Mouse (Mus musculus): ENCODE data around the gene Speer4d. TPM values are rescaled to one million over a fixed set of nuclear protein-coding genes. Genes with fewer than 3 reads are reported as not detected.
"Not testable (repeated sequence)": the region's sequence is repeated elsewhere in the genome, so short reads cannot be mapped to it uniquely, and the experiment has no call there.

Gene Speer4d
- not detected in 2 replicates for polyA plus RNA-seq (2014; fragmentation: Nextera tagmentation; extraction: Ambion mirVana)

GRCm38 (mm10) chr5:15618764-15619163 lies at the start of gene Speer4d:
Gene Speer4d, plus strand, starts transcription at chr5:15619064.
- H3K36me3 ChIP-seq (ENCODE audit: control insufficient read depth, insufficient read depth, low read length); H3K4me3 ChIP-seq (ENCODE audit: low read depth, low read length); H3K9me3 ChIP-seq (ENCODE audit: control insufficient read depth, low read length); ATAC-seq (ENCODE audit: insufficient number of reproducible peaks, low FRiP score, low TSS enrichment, low read depth); H3K27me3 ChIP-seq (ENCODE audit: control insufficient read depth, insufficient read depth, low read length); H3K4me2 ChIP-seq (ENCODE audit: low read depth, severe bottlenecking); H3K4me1 ChIP-seq (ENCODE audit: control insufficient read depth, insufficient read depth, low read length); DNase-seq (ENCODE audit: low spot score); H3K9ac ChIP-seq (ENCODE audit: low read length); H3K27ac ChIP-seq (replicated peaks; ENCODE audit: low read depth, low read length): not testable (repeated sequence)
- WGBS = 49% methylated on average over 1 of the region's 1 CpGs

GRCm38 (mm10) chr5:15573735-15574134 lies 45.1 kb upstream of the Speer4d start:
- not testable (repeated sequence) for H3K27ac ChIP-seq (replicated peaks; ENCODE audit: low read depth, low read length)

GRCm38 (mm10) chr5:15577033-15577432 lies 41.8 kb upstream of the Speer4d start, which contains the start of gene Gm21083:
Gene Gm21083, plus strand, starts transcription at chr5:15577333.
- H3K9ac ChIP-seq (ENCODE audit: low read length); DNase-seq (ENCODE audit: low spot score); H3K27ac ChIP-seq (replicated peaks; ENCODE audit: low read depth, low read length); ATAC-seq (ENCODE audit: insufficient number of reproducible peaks, low FRiP score, low TSS enrichment, low read depth); H3K9me3 ChIP-seq (ENCODE audit: control insufficient read depth, low read length); H3K4me2 ChIP-seq (ENCODE audit: low read depth, severe bottlenecking); H3K4me3 ChIP-seq (ENCODE audit: low read depth, low read length); H3K27me3 ChIP-seq (ENCODE audit: control insufficient read depth, insufficient read depth, low read length); H3K36me3 ChIP-seq (ENCODE audit: control insufficient read depth, insufficient read depth, low read length); H3K4me1 ChIP-seq (ENCODE audit: control insufficient read depth, insufficient read depth, low read length): not testable (repeated sequence)
- no CpG with 5 or more reads among the region's 1 CpGs for WGBS

More at GRCm38 (mm10) chr5:15573735-15574134, 45.1 kb upstream of the Speer4d start:
- H3K9me3 ChIP-seq (ENCODE audit: control insufficient read depth, low read length); H3K4me3 ChIP-seq (ENCODE audit: low read depth, low read length); H3K4me2 ChIP-seq (ENCODE audit: low read depth, severe bottlenecking); ATAC-seq (ENCODE audit: insufficient number of reproducible peaks, low FRiP score, low TSS enrichment, low read depth); H3K4me1 ChIP-seq (ENCODE audit: control insufficient read depth, insufficient read depth, low read length); H3K36me3 ChIP-seq (ENCODE audit: control insufficient read depth, insufficient read depth, low read length); DNase-seq (ENCODE audit: low spot score); H3K9ac ChIP-seq (ENCODE audit: low read length); H3K27me3 ChIP-seq (ENCODE audit: control insufficient read depth, insufficient read depth, low read length): not testable (repeated sequence)

- H3K27me3 ChIP-seq (ENCODE audit: control insufficient read depth, insufficient read depth, low read length); H3K36me3 ChIP-seq (ENCODE audit: control insufficient read depth, insufficient read depth, low read length); H3K4me2 ChIP-seq (ENCODE audit: low read depth, severe bottlenecking); ATAC-seq (ENCODE audit: insufficient number of reproducible peaks, low FRiP score, low TSS enrichment, low read depth); H3K27ac ChIP-seq (replicated peaks; ENCODE audit: low read depth, low read length); H3K4me1 ChIP-seq (ENCODE audit: control insufficient read depth, insufficient read depth, low read length); H3K9ac ChIP-seq (ENCODE audit: low read length); H3K4me3 ChIP-seq (ENCODE audit: low read depth, low read length); H3K9me3 ChIP-seq (ENCODE audit: control insufficient read depth, low read length): not testable (repeated sequence)
- peak; percentile 31 for DNase-seq (ENCODE audit: low spot score)
Measured at GRCm38 (mm10) chr5:15586351-15586750, 32.5 kb upstream of the Speer4d start.

DNA sequence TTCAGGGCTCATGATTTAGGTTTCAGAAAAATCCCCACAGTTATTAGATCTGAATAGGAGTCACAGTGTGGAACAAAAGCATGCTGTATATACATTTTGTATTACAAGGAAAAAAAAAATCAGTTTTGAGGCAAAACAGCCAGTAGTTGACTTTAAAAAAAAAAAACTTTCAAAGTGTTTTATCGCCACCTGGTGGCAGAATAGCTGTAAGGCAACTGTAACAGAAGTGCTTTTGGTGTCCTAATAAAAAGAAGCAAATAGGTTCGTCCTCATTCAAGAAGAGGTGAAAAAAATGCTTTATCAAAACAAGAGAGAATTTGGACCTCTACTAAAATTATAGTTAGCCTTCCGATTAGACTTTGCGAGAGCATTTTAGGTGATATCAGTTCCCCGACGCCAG lies 30.6 kb upstream of the Speer4d start:
- H3K9ac ChIP-seq (ENCODE audit: low read length); H3K27me3 ChIP-seq (ENCODE audit: control insufficient read depth, insufficient read depth, low read length); H3K4me3 ChIP-seq (ENCODE audit: low read depth, low read length); H3K4me2 ChIP-seq (ENCODE audit: low read depth, severe bottlenecking); H3K4me1 ChIP-seq (ENCODE audit: control insufficient read depth, insufficient read depth, low read length); H3K27ac ChIP-seq (replicated peaks; ENCODE audit: low read depth, low read length); H3K9me3 ChIP-seq (ENCODE audit: control insufficient read depth, low read length); ATAC-seq (ENCODE audit: insufficient number of reproducible peaks, low FRiP score, low TSS enrichment, low read depth); H3K36me3 ChIP-seq (ENCODE audit: control insufficient read depth, insufficient read depth, low read length): not testable (repeated sequence)
- peak; percentile 31 for DNase-seq (ENCODE audit: low spot score)
- 31% methylated on average over 6 of the region's 6 CpGs for WGBS

GRCm38 (mm10) chr5:15590635-15591034 lies 28.2 kb upstream of the Speer4d start:
- H3K4me2 ChIP-seq (ENCODE audit: low read depth, severe bottlenecking); H3K36me3 ChIP-seq (ENCODE audit: control insufficient read depth, insufficient read depth, low read length); H3K9me3 ChIP-seq (ENCODE audit: control insufficient read depth, low read length); H3K27me3 ChIP-seq (ENCODE audit: control insufficient read depth, insufficient read depth, low read length); H3K9ac ChIP-seq (ENCODE audit: low read length); DNase-seq (ENCODE audit: low spot score); H3K4me1 ChIP-seq (ENCODE audit: control insufficient read depth, insufficient read depth, low read length); H3K27ac ChIP-seq (replicated peaks; ENCODE audit: low read depth, low read length); H3K4me3 ChIP-seq (ENCODE audit: low read depth, low read length): not testable (repeated sequence)
- peak; percentile 60; the same call in 1 of the 2 replicates for ATAC-seq (ENCODE audit: insufficient number of reproducible peaks, low FRiP score, low TSS enrichment, low read depth)
- 69% methylated on average over 5 of the region's 5 CpGs for WGBS

DNA sequence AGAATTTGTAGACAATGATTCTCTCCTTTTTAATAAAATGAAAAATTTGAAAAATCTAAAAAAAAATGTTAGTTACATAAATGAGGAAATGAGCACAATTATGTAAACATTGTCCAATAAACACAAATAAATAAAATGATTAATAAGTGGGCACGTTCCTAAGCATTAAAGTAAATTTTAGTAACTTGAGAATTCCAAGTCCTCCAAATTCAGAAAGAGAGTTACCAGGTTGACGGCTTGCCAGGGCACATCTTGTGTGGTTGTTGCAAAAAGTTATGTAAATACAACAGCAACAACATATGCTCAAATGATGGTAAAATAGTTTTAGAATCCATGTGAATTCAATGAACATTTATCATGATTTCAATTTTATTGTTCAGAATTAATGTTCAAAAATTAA lies 27.3 kb upstream of the Speer4d start:
- H3K36me3 ChIP-seq (ENCODE audit: control insufficient read depth, insufficient read depth, low read length); H3K4me3 ChIP-seq (ENCODE audit: low read depth, low read length); H3K9me3 ChIP-seq (ENCODE audit: control insufficient read depth, low read length); H3K27me3 ChIP-seq (ENCODE audit: control insufficient read depth, insufficient read depth, low read length); H3K4me2 ChIP-seq (ENCODE audit: low read depth, severe bottlenecking); H3K27ac ChIP-seq (replicated peaks; ENCODE audit: low read depth, low read length); H3K4me1 ChIP-seq (ENCODE audit: control insufficient read depth, insufficient read depth, low read length); DNase-seq (ENCODE audit: low spot score); H3K9ac ChIP-seq (ENCODE audit: low read length): not testable (repeated sequence)
- 80% methylated on average over 2 of the region's 2 CpGs for WGBS
- peak; percentile 82; the same call in 1 of the 2 replicates for ATAC-seq (ENCODE audit: insufficient number of reproducible peaks, low FRiP score, low TSS enrichment, low read depth)

GRCm38 (mm10) chr5:15598831-15599230 lies 20.0 kb upstream of the Speer4d start:
- H3K36me3 ChIP-seq (ENCODE audit: control insufficient read depth, insufficient read depth, low read length); H3K27me3 ChIP-seq (ENCODE audit: control insufficient read depth, insufficient read depth, low read length); DNase-seq (ENCODE audit: low spot score); H3K27ac ChIP-seq (replicated peaks; ENCODE audit: low read depth, low read length); H3K9me3 ChIP-seq (ENCODE audit: control insufficient read depth, low read length); H3K4me2 ChIP-seq (ENCODE audit: low read depth, severe bottlenecking); H3K9ac ChIP-seq (ENCODE audit: low read length); H3K4me1 ChIP-seq (ENCODE audit: control insufficient read depth, insufficient read depth, low read length); H3K4me3 ChIP-seq (ENCODE audit: low read depth, low read length); ATAC-seq (ENCODE audit: insufficient number of reproducible peaks, low FRiP score, low TSS enrichment, low read depth): not testable (repeated sequence)

DNA sequence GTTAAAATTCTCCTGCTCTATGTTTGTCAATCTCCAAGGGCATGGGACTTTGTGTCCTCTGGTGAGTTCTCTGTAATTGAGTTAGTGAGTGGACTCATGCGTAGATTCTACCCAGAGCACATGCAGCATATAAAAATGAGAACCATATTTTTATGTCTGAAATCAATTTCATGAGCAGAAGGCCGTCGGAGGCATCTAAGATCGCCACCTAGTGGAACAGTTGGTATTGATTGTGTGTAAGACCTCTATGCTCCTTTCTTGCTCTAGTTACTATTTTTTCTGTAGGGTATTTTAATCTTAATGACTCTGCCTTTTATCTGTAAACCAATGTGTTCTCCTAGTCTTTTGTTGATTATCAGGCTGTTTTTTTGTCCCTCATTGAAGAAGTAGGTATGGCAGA lies 18.5 kb upstream of the Speer4d start:
- not testable (repeated sequence) for ATAC-seq (ENCODE audit: insufficient number of reproducible peaks, low FRiP score, low TSS enrichment, low read depth); H3K4me1 ChIP-seq (ENCODE audit: control insufficient read depth, insufficient read depth, low read length); H3K4me3 ChIP-seq (ENCODE audit: low read depth, low read length); H3K9ac ChIP-seq (ENCODE audit: low read length); H3K4me2 ChIP-seq (ENCODE audit: low read depth, severe bottlenecking); H3K9me3 ChIP-seq (ENCODE audit: control insufficient read depth, low read length); H3K27ac ChIP-seq (replicated peaks; ENCODE audit: low read depth, low read length); H3K36me3 ChIP-seq (ENCODE audit: control insufficient read depth, insufficient read depth, low read length); H3K27me3 ChIP-seq (ENCODE audit: control insufficient read depth, insufficient read depth, low read length)
- 44% methylated on average over 4 of the region's 4 CpGs for WGBS
- DNase-seq (ENCODE audit: low spot score) = peak; percentile 33
